Mouse (Mus musculus) testis, adult 2 months (tissue): ENCODE results near the gene Clasrp.

Experiments
- CTCF ChIP-seq: fragments of 200-500 bp; IDR thresholded peaks from 2 replicates; pipeline ENCODE4 v1.5.1; 2012; ENCODE audit warnings: low read depth, mild to moderate bottlenecking, inconsistent platforms, low read length, moderate library complexity; ENCODE audit not compliant: control insufficient read depth, insufficient read depth, insufficient replicate concordance
- POLR2A ChIP-seq: fragments of 200-500 bp; IDR thresholded peaks from 2 replicates; pipeline ENCODE4 v1.6.1; 2012; ENCODE audit warnings: low read depth, mild to moderate bottlenecking, inconsistent platforms, low read length, moderate library complexity; ENCODE audit not compliant: control insufficient read depth

GRCm38 (mm10) chr7:19633197-19633596, 28.9 kb upstream of the Clasrp start:
- TF ChIP-seq POLR2A (no peak), CTCF (no peak)
